Mouse (Mus musculus) fat pad, adult 2 months (tissue): ENCODE results near the gene Cd300e.

Experiments used
- DNase-seq: peaks from one replicate; pipeline ENCODE4 v3.0.0-alpha.2; 2011; ENCODE audit warnings: low read depth, low spot score; ENCODE audit errors: extremely low read depth

The Cd300e gene

GRCm38 (mm10) chr11:115062077-115062476 is at the start of gene Cd300e:
Gene Cd300e (minus strand): TSS chr11:115062177.
- no peak for DNase-seq

GRCm38 (mm10) chr11:115110271-115110670 is 48.3 kb upstream of the Cd300e start:
- no peak for DNase-seq

- DNase-seq, result no peak
Observed at GRCm38 (mm10) chr11:115108176-115108575, 46.2 kb upstream of the Cd300e start.

- DNase-seq, result no peak
Observed at GRCm38 (mm10) chr11:115107403-115107916, 45.5 kb upstream of the Cd300e start.

- no peak for DNase-seq
Observed at GRCm38 (mm10) chr11:115106638-115107037, 44.7 kb upstream of the Cd300e start.

GRCm38 (mm10) chr11:115104769-115105563 is 43.0 kb upstream of the Cd300e start:
- DNase-seq, result no peak

GRCm38 (mm10) chr11:115103470-115104413 is 41.8 kb upstream of the Cd300e start:
- no peak for DNase-seq

- no peak for DNase-seq
Observed at GRCm38 (mm10) chr11:115102116-115102515, 40.1 kb upstream of the Cd300e start.

- no peak for DNase-seq
Observed at GRCm38 (mm10) chr11:115101615-115102051, 39.7 kb upstream of the Cd300e start.

- DNase-seq, result no peak
Observed at GRCm38 (mm10) chr11:115100741-115101140, 38.8 kb upstream of the Cd300e start.

- no peak for DNase-seq
Observed at GRCm38 (mm10) chr11:115100032-115100621, 38.1 kb upstream of the Cd300e start.

GRCm38 (mm10) chr11:115099241-115099840 is 37.4 kb upstream of the Cd300e start:
- no peak for DNase-seq

GRCm38 (mm10) chr11:115098203-115098932 is 36.4 kb upstream of the Cd300e start:
- DNase-seq, result no peak

GRCm38 (mm10) chr11:115092140-115092539 is 30.2 kb upstream of the Cd300e start:
- no peak for DNase-seq

- no peak for DNase-seq
Observed at GRCm38 (mm10) chr11:115091362-115091901, 29.5 kb upstream of the Cd300e start, which contains the start of gene Rab37. Gene Rab37 (plus strand): TSS chr11:115091431.

- DNase-seq, result no peak
Observed at GRCm38 (mm10) chr11:115089853-115090252, 27.9 kb upstream of the Cd300e start.

- DNase-seq, result no peak
Observed at GRCm38 (mm10) chr11:115086213-115086612, 24.2 kb upstream of the Cd300e start.

GRCm38 (mm10) chr11:115085064-115085463 is 23.1 kb upstream of the Cd300e start:
- no peak for DNase-seq

GRCm38 (mm10) chr11:115084595-115084994 is 22.6 kb upstream of the Cd300e start:
- no peak for DNase-seq
